Mouse (Mus musculus): ENCODE results near the gene Pak1.
A peak's percentile ranks its signal among the peaks of the same experiment; 100 is the strongest.

Gene Pak1

DNA sequence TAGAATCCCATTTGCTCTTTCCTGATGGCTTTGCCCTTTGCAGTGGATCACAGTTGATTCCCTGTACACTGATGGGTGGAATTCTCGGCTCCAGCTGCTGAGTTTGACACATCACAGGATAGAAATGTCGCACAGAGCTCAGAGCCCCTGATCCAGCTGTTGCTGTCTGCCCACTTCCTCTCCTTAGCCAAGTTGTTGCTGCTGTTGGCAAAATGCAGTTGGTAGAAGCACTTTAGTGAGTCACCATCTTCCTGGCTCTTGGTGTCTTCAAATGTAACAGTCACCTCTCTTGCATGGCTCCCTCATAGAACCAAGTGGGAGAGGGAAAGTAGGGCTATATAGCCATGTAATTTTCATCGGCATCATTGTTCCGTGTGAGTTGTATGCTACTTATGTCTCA lies 11.2 kb upstream of the Pak1 start:
- DNase-seq (ENCODE audit: low read depth, low spot score): no peak

DNA sequence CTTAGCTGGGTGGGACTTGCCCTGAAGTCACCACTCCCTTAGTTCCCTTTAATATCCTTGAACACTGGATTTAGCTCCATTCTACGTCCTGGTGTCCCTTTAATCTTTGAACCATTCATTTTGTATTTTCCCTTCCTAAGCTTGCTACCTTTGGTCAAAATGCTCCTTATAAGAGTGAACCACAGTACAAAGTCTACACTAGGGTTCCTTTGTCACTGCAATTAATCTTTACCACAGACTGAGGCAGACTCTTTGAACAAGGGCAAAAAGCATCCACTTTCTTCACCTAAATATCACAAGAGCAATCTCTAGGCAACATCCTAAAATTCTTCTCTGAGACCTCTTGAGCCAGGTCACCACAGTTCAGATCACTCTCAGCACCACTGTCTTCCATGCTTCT lies 8.1 kb upstream of the Pak1 start:
- no peak for DNase-seq (ENCODE audit: low read depth, low spot score)

DNA sequence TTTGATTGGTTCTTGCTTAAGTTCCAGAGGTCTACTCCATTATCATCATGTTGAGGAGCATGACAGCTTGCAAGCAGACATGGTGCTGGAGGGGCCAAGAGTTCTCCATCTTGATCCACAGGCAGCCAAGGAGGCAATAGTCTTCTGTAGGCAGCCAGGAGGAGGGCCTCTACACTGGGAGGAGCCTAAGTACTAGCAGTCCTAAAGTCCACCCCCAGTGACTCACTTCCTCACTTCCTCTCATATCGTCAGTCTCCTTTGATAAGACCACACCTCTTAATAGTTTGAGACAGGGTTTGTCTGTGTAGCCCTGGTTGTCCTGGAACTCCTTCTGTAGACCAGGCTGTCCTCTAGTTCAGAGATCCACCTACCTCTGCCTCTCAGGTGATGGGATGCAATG lies 7.5 kb upstream of the Pak1 start:
- DNase-seq (ENCODE audit: low read depth, low spot score): no peak

DNA sequence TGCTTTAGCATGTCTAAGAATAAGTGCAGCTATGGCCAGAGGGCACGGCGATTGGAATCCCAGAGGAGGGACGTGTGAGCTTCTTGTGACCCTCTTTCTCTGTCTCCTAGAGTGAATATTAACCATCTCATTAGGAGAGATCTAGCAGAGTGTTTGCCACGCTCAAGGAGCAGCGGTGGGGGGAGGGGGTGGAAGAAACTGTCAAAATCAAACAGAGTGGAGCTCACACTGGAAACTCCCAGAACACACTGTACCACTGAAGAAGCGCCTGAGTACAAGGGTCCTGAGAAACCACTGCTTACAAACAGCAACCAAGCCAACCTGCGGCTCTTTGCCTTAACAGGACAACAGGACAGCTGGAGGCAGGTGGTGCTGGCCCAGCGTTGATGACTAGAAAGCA lies 6.8 kb upstream of the Pak1 start:
- DNase-seq (ENCODE audit: low read depth, low spot score): no peak

GRCm38 (mm10) chr7:97783523-97783922 lies 4.8 kb upstream of the Pak1 start:
- DNase-seq (ENCODE audit: low read depth, low spot score): no peak

GRCm38 (mm10) chr7:97788669-97789483 lies 535 bp downstream of the Pak1 start:
- DNase-seq (ENCODE audit: low read depth, low spot score): peak; percentile 47

DNA sequence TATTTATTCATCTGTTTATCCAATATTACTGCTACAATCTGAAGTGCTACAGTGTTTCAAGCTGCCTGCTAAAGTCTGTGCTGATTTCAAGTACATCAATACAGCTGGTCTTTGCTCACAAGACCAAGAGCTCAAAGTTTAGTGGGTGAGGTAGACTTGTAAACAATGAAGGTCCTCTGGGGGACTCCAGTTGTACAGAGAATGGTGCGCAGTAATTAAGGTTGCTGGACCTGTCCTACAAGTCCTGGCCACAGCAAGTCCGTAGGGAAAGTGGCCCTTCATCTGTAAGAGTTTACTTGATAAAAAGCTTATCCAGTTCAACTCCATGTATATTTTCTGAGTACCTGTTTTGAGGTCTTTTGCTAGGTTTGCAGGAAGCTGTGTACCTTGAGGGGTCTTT lies 1.9 kb downstream of the Pak1 start:
- no peak for DNase-seq (ENCODE audit: low read depth, low spot score)

DNA sequence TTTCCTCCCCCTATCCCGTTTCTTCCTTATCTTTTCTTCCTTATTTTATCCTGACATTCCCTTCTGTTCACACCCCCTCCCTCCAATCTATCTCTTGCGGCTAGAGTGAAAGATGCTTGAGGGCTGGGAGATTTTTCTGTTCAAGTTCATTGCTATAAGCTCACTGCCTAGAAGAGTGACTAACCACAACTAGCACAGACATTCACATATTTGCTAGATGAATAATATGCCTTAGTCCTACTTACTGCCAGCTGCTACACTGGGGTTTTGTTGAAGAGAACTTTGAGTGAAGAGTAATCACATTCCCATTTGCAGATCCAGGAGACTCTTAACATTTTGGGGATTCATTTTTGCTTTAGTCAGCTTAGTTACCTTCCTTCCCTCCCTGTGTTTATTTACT lies 4.0 kb downstream of the Pak1 start:
- DNase-seq (ENCODE audit: low read depth, low spot score): no peak

- no peak for DNase-seq (ENCODE audit: low read depth, low spot score)
Measured at GRCm38 (mm10) chr7:97803116-97803515, 14.8 kb downstream of the Pak1 start.

GRCm38 (mm10) chr7:97804245-97805066 lies 16.1 kb downstream of the Pak1 start:
- DNase-seq (ENCODE audit: low read depth, low spot score): no peak

DNA sequence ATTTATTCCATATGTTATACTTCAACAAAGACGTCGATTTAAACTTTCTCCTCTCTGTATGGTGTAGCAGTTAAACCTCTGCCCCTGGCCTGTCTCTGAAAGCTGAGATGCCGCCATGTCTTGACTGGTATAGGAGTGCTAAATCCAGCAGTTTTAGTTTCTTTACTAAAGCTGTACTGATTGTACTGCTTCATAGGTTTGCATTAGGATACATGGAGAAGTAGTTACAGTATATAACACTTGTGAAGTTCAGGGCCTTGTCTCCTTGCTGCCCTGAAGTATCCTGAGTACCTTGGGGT lies 16.7 kb downstream of the Pak1 start:
- DNase-seq (ENCODE audit: low read depth, low spot score): no peak

DNA sequence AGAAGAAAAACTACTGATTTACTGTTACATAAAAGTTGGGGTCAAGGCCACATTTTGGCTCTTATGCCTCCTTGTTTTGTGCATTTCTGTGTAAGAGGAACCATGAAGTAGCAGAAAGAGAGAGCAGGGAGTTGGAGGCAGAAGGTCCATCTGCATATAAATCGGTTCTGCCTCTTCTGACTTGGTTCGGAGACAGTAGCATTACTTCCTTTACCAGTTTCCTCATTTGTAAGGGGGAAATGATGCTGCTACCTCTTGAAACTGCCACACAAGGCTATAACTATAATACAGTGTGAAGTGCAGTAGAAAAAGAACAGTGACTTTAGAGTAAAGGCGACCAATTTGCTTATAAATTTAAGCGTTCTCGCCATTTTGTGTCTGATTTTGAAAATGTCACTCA lies 21.0 kb downstream of the Pak1 start:
- no peak for DNase-seq (ENCODE audit: low read depth, low spot score)

DNA sequence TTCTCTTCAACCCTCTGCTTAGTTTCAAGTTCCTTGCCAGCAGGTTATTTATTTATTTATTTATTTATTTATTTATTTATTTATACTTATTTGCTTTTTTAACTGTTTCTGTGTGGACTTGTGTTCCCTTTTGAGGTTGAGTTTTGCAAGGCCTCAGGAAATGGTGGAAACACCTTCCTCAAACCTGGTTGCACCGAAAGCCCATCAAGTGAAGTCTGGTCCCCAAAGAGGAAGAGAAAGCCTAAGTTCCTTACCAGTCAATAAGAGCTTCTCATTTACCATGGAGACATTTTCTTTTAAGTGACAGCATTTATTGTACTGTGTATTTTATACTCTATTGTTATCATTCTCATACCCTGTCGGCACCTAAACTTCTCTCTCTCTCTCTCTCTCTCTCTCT lies 33.5 kb downstream of the Pak1 start:
- no peak for DNase-seq (ENCODE audit: low read depth, low spot score)

DNA sequence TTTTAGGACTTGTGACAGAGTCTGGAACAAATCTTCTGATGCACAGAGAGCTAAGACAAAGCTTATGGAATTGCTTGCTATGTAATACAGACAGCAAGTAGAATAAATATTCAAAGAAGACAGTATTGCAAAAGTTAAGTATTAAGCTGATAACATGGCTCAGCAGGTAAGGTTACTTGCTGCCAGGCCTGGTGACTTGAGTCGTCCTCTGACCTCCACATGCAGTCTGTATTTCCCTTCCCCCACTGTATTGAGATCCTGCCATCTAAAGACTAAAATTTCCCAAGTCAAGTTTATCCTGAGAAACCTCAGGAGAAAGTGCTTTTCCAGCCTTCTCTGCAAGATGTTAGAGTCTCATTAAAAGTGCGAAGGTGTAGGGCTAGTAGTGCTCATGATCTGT lies 40.8 kb downstream of the Pak1 start:
- DNase-seq (ENCODE audit: low read depth, low spot score): no peak

GRCm38 (mm10) chr7:97830739-97831138 lies 42.4 kb downstream of the Pak1 start:
- DNase-seq (ENCODE audit: low read depth, low spot score): peak; percentile 14

- DNase-seq (ENCODE audit: low read depth, low spot score): no peak
Measured at GRCm38 (mm10) chr7:97832987-97833386, 44.6 kb downstream of the Pak1 start.

DNA sequence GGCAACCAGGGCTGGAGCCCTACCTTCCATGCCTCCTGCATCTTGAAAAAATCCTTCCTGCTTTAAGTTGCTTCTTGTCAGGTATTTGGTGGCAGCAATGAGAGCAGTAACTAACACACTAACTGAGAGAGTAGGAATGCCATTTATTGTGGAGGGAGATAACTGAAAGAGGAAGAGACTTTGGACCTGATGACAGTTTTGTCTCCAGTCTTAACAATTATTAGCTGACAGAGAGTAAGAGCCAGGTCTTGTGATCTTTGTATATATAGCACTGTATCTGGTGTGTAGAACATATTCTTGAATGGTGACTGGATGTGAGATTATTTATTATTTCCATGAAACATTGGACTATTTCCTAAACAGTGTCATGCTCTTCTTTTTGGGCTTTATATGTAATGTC lies 50.2 kb downstream of the Pak1 start:
- no peak for DNase-seq (ENCODE audit: low read depth, low spot score)

GRCm38 (mm10) chr7:97841311-97841710 lies 53.0 kb downstream of the Pak1 start:
- no peak for DNase-seq (ENCODE audit: low read depth, low spot score)

DNA sequence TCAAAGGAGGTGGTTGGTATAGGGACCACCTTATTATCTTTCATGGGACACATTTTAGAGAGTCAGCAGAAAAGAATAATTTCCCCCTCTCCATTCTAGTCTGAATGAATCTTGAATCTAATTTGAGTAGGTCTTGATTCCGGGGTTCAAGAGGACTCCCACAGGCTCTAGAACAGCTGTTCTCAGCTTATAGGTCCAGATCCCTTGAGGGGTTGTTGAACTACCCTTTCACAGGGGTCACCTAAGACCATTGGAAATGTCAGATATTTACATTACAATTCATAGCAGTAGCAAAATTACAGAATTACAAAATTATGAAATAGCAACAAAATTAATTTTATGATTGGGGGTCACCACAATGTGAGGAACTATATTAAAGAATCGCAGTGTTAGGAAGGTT lies 54.0 kb downstream of the Pak1 start:
- DNase-seq (ENCODE audit: low read depth, low spot score): no peak

DNA sequence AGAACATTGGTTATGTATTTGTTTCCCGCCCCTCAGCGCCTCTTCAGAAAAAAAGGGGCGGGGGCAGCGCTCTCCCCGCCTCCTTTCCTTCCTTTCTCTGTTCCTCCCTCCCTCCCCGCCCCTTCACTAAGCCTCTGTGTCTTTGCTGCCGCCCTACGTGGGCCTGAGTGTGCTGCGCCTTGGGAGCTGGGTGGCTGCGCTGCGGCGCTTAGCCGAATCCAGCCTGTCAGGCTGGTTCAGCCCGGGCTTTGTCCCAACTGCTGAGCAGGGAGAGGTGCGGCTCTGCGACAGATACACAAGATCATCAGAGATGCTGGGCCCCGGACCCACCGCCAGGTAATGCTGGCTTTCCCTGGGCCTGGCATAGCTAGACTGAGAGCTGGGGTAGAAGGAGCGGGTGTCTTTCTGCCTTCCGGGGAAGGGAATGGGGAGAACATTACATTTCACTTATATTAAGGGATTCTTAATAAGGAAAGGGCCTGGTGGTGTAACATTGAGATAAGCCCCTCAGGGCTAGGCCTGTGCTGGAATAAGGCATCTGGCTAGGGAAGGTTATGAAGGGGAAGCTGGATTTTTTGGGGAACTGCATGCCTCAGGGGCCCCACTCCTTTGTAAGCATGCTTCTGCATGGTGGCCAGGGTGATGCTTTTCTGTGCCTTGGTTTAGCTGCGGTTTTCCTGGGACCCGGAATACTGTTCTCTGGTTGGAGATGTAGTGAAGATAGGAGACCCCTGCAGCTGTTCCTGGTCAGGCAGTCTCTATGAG lies 54.6 kb downstream of the Pak1 start:
- DNase-seq (ENCODE audit: low read depth, low spot score): peak; percentile 87

DNA sequence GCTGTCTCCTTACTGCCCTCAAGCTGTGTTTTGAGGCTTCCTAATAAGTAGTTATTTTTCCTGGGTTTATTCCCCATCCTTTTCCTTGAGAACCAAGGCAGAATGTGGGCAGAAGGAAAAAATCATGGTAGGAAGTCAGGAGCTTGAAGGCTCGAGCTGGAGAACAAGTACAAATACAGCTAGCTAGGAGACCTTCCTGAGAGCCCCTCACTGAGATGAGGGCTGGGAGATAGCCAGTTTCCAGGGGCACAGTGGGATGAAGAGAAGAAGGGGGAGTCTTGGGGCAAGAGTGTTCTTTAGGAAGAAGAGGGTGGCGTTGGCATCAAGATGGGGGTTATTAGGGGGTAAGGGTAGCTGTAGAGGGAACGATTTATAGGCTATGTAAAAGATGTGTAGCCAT lies 56.1 kb downstream of the Pak1 start:
- DNase-seq (ENCODE audit: low read depth, low spot score): no peak

GRCm38 (mm10) chr7:97845546-97845945 lies 57.2 kb downstream of the Pak1 start:
- no peak for DNase-seq (ENCODE audit: low read depth, low spot score)

GRCm38 (mm10) chr7:97846539-97846938 lies 58.2 kb downstream of the Pak1 start:
- DNase-seq (ENCODE audit: low read depth, low spot score): no peak
